Mouse (Mus musculus) heart, embryonic 16.5 days (tissue): ENCODE data around the gene Zfp422. TPM values are rescaled to one million over a fixed set of nuclear protein-coding genes. Genes with fewer than 3 reads are reported as not detected.

Experiments
- ATAC-seq: fragments of 200-750 bp; cut with Nextera tagmentation; replicated peaks from 2 replicates; pipeline ENCODE4 v1.8.0; 2017; ENCODE audit warnings: moderate number of reproducible peaks; ENCODE audit not compliant: insufficient read depth, low FRiP score; ENCODE audit errors: extremely low read depth
- H3K27ac ChIP-seq: fragments of 300-500 bp; sonication (generic); 2 replicates; pipeline ENCODE4 v1.5.1; 2014; ENCODE audit warnings: mild to moderate bottlenecking, low read length, control low read depth, moderate library complexity
- H3K27me3 ChIP-seq: fragments of 300-500 bp; sonication (generic); 2 replicates; pipeline ENCODE4 v1.6.1; 2014; ENCODE audit warnings: low read length, mixed read lengths; ENCODE audit not compliant: control insufficient read depth, insufficient read depth
- H3K36me3 ChIP-seq: fragments of 300-500 bp; sonication (generic); 2 replicates; pipeline ENCODE4 v1.6.1; 2014; ENCODE audit not compliant: control insufficient read depth, insufficient read depth
- H3K4me1 ChIP-seq: fragments of 300-500 bp; sonication (generic); 2 replicates; pipeline ENCODE4 v1.6.1; 2014; ENCODE audit warnings: low read length, mixed read lengths; ENCODE audit not compliant: control insufficient read depth, insufficient read depth
- H3K4me2 ChIP-seq: fragments of 300-500 bp; sonication (generic); 2 replicates; pipeline ENCODE4 v1.6.1; 2014; ENCODE audit warnings: low read depth, mild to moderate bottlenecking, control low read depth, low read length
- H3K4me3 ChIP-seq: fragments of 300-500 bp; sonication (generic); 2 replicates; pipeline ENCODE4 v1.5.1; 2014; ENCODE audit warnings: mild to moderate bottlenecking, control low read depth, low read length
- H3K9ac ChIP-seq: fragments of 300-500 bp; sonication (generic); 2 replicates; pipeline ENCODE4 v1.6.1; 2014; ENCODE audit warnings: low read length, control low read depth
- H3K9me3 ChIP-seq: fragments of 300-500 bp; sonication (generic); replicated peaks from 2 replicates; pipeline ENCODE4 v1.6.1; 2016; ENCODE audit warnings: low read length; ENCODE audit not compliant: control insufficient read depth
- WGBS: fragments of 180-500 bp; shearing (Covaris S2); extraction: QIAGEN DNeasy Blood & Tissue Kit; methylation state at CpG from one replicate; pipeline ENCODE4 v1.1.7; 2014; 5-methylcytosine and 5-hydroxymethylcytosine counted together
- polyA plus RNA-seq: library from polyadenylated mRNA; unstranded; fragments of >200 nt; fragmentation: Nextera tagmentation; extraction: Ambion mirVana; gene quantifications from 2 replicates; pipeline ENCODE4 v1.2.1, GENCODE M21; 2015

The Zfp422 gene
- polyA plus RNA-seq, 1 experiment from 2014 or later = 89.8 TPM

DNA sequence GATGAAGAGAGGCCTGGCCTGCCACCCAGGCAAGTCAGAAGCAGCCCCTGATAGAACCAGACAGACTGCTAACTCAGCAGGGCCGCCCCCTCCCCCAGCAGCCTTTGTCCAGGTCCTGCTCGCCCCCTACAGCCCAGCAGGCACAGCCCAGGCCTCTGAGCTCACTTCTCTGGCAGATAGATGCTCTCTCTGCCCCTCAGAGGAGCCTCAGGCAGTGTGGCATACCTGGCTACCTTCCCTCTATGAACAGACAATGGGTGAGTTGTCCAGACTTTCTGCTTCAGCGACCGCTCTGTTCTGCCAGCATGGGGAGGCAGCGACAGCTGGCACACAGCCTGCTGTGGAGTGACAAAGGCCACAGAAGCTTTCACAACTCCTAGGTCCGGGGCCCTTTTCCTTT lies 41.3 kb upstream of the Zfp422 start:
- H3K36me3 ChIP-seq = no peaks in the 10 kb centered on the region
- no peak for ATAC-seq
- H3K27me3 ChIP-seq = no peaks in the 10 kb centered on the region
- 51% methylated on average over 6 of the region's 6 CpGs for WGBS
- no peak overlapping the region for H3K27ac ChIP-seq
- H3K9me3 ChIP-seq = no peaks in the 10 kb centered on the region
- H3K9ac ChIP-seq = no peak overlapping the region
- H3K4me1 ChIP-seq = peaks cover 24% of the 10 kb centered on the region
- no peak overlapping the region for H3K4me2 ChIP-seq
- H3K4me3 ChIP-seq = no peak overlapping the region

DNA sequence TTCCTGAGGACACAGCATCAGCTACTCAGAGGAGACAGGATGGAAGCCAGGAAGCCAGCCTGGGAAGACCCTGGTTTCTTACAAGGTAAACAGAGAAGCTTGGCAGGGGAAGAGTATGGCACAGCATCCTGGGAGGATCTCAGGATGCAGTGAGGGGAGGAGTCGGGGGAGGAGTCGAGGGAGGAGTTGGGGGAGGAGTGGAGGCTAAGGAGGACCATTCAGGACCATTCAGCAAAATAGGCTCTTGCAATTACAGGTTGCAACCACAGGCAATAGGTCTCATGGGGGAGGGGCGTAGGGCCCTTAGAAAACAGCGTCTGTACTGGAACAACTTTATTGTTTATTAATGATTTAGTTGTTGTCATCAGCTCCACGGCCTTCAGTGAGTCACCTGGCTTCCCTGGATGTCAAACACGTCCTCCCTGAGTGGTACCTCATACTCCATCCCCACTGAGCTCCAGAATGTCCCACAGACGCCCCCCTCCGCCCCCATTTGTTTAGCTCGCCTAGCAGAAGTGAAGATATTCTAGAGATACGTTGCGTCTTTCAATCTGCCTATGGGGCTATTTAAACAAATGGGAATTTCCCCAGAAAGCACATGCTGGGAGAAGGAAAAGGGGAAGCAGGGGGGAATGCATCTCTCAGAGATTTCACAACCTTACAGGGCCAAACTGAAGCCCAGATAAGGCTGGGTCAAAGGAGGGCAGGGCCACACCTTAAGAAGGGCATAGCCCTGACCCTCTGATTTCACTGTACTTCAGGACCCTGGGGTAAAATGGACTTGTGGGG lies 40.1 kb upstream of the Zfp422 start:
- H3K27ac ChIP-seq = no peak overlapping the region
- no peaks in the 10 kb centered on the region for H3K36me3 ChIP-seq
- ATAC-seq = no peak
- H3K9ac ChIP-seq = no peak overlapping the region
- no peak overlapping the region for H3K4me2 ChIP-seq
- H3K27me3 ChIP-seq = no peaks in the 10 kb centered on the region
- H3K9me3 ChIP-seq = no peaks in the 10 kb centered on the region
- WGBS = 51% methylated on average over 11 of the region's 11 CpGs
- H3K4me3 ChIP-seq = no peak overlapping the region
- peaks cover 24% of the 10 kb centered on the region for H3K4me1 ChIP-seq

DNA sequence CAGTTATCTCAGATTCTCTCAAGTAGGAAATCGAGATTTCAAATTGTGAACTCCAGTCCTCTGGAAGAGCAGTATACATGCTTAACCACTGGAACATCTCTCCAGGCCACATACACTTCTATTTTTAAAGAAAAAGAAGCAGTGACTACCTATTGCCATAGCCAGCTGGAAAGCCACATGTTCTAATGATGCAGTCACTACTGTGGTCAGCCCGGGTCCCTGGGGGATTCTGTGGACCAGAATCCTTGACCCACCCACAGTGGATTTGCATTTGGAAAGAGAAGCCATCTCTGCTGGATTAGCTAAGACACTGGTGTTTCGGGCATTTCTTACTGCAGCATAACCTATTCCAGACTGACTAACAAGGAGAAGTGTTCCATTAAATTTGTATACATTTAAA lies 38.6 kb upstream of the Zfp422 start:
- no peak for ATAC-seq
- H3K4me2 ChIP-seq = no peak overlapping the region
- H3K4me3 ChIP-seq = no peak overlapping the region
- H3K9ac ChIP-seq = no peak overlapping the region
- no peaks in the 10 kb centered on the region for H3K27me3 ChIP-seq
- 74% methylated on average over 3 of the region's 3 CpGs for WGBS
- no peak overlapping the region for H3K27ac ChIP-seq
- H3K9me3 ChIP-seq = no peaks in the 10 kb centered on the region
- H3K4me1 ChIP-seq = peaks cover 14% of the 10 kb centered on the region
- H3K36me3 ChIP-seq = no peaks in the 10 kb centered on the region

DNA sequence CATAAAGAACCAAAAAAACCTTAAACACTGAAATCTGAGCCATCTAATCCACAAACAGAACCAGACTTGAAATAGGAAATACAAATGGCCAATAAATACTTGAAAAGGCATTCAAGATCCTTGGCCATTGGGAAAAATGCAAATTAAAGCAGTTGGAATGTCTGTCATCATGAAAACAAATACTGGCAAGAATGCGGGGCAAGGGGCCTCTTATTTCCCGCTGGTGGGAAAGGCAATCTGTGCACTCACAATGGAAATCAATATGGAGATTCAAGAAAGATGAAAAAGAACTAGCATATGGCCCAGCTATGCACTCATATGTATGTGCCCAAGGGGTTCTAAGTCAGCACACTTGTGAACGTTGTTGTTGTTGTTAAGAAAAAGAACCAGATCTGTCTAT lies 38.1 kb upstream of the Zfp422 start:
- Histone ChIP-seq H3K36me3 (no peaks in the 10 kb centered on the region), H3K4me3 (no peak overlapping the region), H3K27ac (no peak overlapping the region), H3K27me3 (no peaks in the 10 kb centered on the region), H3K4me1 (peaks cover 14% of the 10 kb centered on the region), H3K9ac (no peak overlapping the region), H3K9me3 (no peaks in the 10 kb centered on the region), H3K4me2 (no peak overlapping the region)
- ATAC-seq = no peak
- WGBS = 75% methylated on average over 3 of the region's 3 CpGs

DNA sequence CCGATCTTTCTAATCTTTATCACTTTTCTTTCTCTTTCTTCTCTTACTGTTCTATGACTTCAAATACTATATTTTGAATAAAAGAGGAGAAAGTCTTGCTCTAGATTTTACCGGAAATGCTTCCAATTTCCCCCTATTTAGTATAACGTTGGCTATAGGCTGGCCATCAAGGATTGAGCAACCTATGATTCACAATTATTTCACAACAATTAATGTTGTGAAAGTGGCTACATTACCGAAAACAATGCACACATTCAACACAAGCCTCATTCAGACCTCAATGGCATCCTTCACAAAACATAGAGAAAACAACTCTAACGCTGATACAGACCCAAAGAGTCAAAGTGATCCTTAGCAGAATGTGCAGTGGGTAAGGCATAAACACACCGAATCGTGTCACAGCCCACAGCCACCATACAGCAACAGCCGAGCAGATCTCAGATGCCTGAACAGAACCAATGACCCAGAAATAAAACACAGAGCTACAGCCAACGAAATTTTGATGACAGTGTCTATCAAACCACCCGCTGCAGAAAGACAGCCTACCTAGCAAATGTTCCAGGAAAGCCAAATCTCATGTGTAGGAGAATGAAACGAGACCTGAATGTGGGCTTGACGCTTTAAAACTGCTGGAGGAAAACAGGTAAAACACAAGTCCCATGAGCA lies 37.4 kb upstream of the Zfp422 start:
- Histone ChIP-seq H3K4me1 (peaks cover 11% of the 10 kb centered on the region), H3K9ac (no peak overlapping the region), H3K36me3 (no peaks in the 10 kb centered on the region), H3K27me3 (no peaks in the 10 kb centered on the region), H3K9me3 (no peaks in the 10 kb centered on the region), H3K4me3 (no peak overlapping the region), H3K4me2 (no peak overlapping the region), H3K27ac (no peak overlapping the region)
- 84% methylated on average over 12 of the region's 12 CpGs for WGBS
- ATAC-seq = no peak

DNA sequence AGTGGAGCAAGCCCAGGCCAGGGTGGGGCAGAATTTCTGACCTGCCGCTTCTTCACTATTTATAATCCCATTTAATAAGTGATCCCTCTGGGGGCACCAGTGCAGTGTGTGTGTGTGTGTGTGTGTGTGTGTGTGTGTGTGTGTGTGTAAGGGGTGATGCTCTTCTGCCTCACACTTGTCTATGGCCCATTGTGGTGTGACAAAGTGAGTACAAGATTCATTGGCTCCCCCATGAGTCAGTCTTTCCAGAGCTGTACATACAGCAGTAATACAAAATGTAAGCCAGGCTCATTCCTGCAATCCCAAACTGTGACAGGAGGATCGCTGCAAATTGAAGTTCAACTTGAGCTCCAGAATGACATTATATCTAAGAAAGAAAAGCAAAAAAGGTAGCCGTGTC lies 36.0 kb upstream of the Zfp422 start:
- Histone ChIP-seq H3K9ac (no peak overlapping the region), H3K4me1 (no peaks in the 10 kb centered on the region; the same call in none of the 2 replicates), H3K9me3 (no peaks in the 10 kb centered on the region), H3K36me3 (no peaks in the 10 kb centered on the region), H3K27me3 (no peaks in the 10 kb centered on the region), H3K4me3 (no peak overlapping the region), H3K27ac (peak overlapping the region; percentile 7; the same call in 1 of the 2 replicates), H3K4me2 (no peak overlapping the region)
- WGBS = 74% methylated on average over 3 of the region's 3 CpGs
- no peak for ATAC-seq

DNA sequence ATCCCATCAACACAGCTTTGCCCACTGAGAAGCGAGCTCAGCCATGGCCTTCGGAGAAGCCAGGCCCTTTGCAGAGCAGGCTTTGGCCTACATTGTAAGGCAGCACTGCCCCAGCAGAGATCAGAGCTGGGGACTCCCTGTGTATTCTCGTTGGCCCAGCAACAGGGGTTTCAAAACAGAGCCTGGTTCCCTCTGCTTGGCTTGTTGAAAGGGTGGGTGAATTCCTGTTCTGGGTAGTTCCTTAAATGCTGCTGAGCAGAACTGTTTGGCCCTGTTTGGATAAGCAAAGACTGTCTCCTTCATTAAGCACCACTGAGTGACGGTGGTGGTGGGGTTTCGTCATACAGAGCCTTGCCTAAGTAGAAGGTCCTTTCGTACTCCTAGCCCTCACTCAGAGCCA lies 35.2 kb upstream of the Zfp422 start:
- WGBS = 78% methylated on average over 6 of the region's 6 CpGs
- no peaks in the 10 kb centered on the region for H3K27me3 ChIP-seq
- no peaks in the 10 kb centered on the region for H3K36me3 ChIP-seq
- H3K4me1 ChIP-seq = no peaks in the 10 kb centered on the region; the same call in none of the 2 replicates
- H3K4me2 ChIP-seq = no peak overlapping the region
- ATAC-seq = no peak
- no peaks in the 10 kb centered on the region for H3K9me3 ChIP-seq
- no peak overlapping the region for H3K4me3 ChIP-seq
- H3K27ac ChIP-seq = no peak overlapping the region
- H3K9ac ChIP-seq = no peak overlapping the region

DNA sequence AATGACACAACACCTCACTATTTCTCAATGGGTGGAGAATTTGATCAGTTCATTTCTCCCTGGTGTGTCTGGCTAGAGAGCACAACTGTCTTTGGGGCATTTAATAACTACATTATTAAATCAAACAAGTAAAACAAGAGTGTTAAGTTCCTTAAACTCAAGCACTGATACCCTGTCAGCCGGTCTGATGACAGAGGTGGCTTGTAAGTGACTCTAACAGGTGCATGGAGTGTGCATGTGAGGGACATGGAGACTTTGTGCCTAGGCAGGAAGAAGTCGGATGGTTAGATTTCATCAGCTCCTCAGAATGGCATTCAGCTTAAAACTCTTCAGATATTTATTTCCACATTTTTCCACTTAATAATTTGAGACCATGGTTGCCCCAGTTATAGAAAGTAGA lies 34.6 kb upstream of the Zfp422 start:
- no peak overlapping the region for H3K9ac ChIP-seq
- H3K27me3 ChIP-seq = no peaks in the 10 kb centered on the region
- ATAC-seq = no peak
- H3K27ac ChIP-seq = no peak overlapping the region
- no peak overlapping the region for H3K4me3 ChIP-seq
- 79% methylated on average over 2 of the region's 2 CpGs for WGBS
- no peaks in the 10 kb centered on the region for H3K9me3 ChIP-seq
- H3K4me1 ChIP-seq = no peaks in the 10 kb centered on the region; the same call in none of the 2 replicates
- H3K36me3 ChIP-seq = no peaks in the 10 kb centered on the region
- H3K4me2 ChIP-seq = no peak overlapping the region

DNA sequence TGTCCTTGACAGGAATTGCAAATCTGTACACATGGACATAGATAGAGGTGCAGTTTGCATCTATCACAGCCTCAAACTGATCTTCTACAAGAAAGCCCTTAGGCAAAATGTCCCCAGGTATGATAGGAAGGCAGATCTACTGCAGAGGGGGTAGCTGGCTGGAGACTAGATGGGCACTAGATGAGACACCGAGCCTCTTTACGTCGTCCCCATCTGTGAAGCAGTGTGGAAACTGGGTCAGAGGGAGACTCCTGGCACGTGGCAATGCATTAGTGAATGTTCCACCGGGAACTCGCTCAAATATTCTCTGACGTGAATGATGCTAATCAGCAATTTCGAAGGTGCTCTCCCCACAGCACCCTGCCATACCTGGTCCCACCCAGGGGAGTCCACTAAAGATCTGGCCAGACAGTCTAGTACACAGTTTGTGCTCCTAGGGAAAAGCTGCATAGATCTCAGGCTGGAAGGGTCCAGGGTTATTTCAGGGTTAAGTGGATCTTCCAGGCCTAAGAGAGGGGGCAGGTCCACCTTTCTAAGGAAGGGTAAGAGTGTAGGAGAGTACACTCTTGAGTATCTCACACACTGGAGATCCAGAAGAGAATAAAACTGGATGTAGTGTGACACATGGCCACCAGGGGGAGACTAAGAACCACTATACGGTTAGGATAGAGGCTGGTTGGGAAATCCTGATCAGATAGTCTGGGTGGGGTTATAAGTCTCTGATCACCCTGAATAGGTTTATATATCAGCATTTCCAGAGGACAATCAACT lies 25.1 kb upstream of the Zfp422 start:
- peaks cover 19% of the 10 kb centered on the region for H3K4me1 ChIP-seq
- H3K27ac ChIP-seq = peak overlapping the region; percentile 1; the same call in 1 of the 2 replicates
- no peak for ATAC-seq
- H3K4me2 ChIP-seq = no peak overlapping the region
- WGBS = 49% methylated on average over 9 of the region's 9 CpGs
- no peaks in the 10 kb centered on the region for H3K9me3 ChIP-seq
- H3K9ac ChIP-seq = no peak overlapping the region
- H3K4me3 ChIP-seq = no peak overlapping the region
- no peaks in the 10 kb centered on the region for H3K27me3 ChIP-seq
- H3K36me3 ChIP-seq = no peaks in the 10 kb centered on the region
